Mouse (Mus musculus) hindbrain, embryonic 14.5 days (tissue): ENCODE results near the gene Alppl2. TPM values are rescaled to one million over a fixed set of nuclear protein-coding genes. Genes with fewer than 3 reads are reported as not detected.

Experiments
- polyA plus RNA-seq: library from polyadenylated mRNA; unstranded; fragments of >200 nt; fragmentation: Nextera tagmentation; extraction: Ambion mirVana; gene quantifications from 2 replicates; pipeline ENCODE4 v1.2.1, GENCODE M21; 2014

Alppl2 gene
- polyA plus RNA-seq, 1 experiment from 2014 or later = not detected

Other genes with a start within 250 kb of the Alppl2 start
- not detected in 2 replicates for gene Alpi, start 11.7 kb upstream of the Alppl2 start, polyA plus RNA-seq
- gene Akp3, start 35.0 kb upstream of the Alppl2 start, polyA plus RNA-seq = not detected in 2 replicates
- 41.7 and 44.0 TPM in 2 replicates for gene Ecel1, start 66.6 kb upstream of the Alppl2 start, polyA plus RNA-seq
- gene Prss56, start 93.4 kb upstream of the Alppl2 start, polyA plus RNA-seq = 4.0 and 5.1 TPM in 2 replicates
- not detected in 2 replicates for gene Chrnd, start 100.7 kb upstream of the Alppl2 start, polyA plus RNA-seq
- gene Chrng, start 114.7 kb upstream of the Alppl2 start, polyA plus RNA-seq = not detected in 2 replicates
- gene Eif4e2, start 124.0 kb upstream of the Alppl2 start, polyA plus RNA-seq = 66.8 and 74.7 TPM in 2 replicates
- 1.6 and 1.7 TPM in 2 replicates for gene Efhd1, start 174.4 kb upstream of the Alppl2 start, polyA plus RNA-seq
- gene Gigyf2, start 237.1 kb upstream of the Alppl2 start, polyA plus RNA-seq = 59.3 and 69.2 TPM in 2 replicates